Mouse (Mus musculus) liver (tissue): Measurements from ENCODE around the gene Ubiad1.
A peak's percentile ranks its signal among the peaks of the same experiment; 100 is the strongest.

Experiments
- DNase-seq: peaks from one replicate; pipeline ENCODE4 v3.0.0-alpha.2; 2020; ENCODE audit warnings: mixed read lengths

Gene Ubiad1

DNA sequence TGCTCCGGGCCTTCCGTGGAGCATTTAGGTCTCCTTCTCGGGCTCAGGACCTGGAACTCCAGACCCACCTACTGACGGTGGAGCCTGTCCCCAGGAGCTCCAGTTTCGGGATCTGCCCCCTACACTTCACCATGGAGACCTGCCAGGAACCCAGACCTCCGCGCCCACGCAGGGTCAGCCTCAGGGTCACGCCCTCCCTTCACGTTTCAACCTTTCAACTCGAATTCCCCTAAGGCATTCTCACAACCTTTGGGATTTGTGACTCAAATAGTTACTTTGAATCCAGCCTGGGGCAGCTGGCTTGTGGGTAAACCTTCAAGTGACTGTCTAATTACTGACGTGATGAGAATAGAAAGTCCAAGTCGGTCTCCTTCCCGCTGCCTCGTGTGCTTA lies 4.3 kb upstream of the Ubiad1 start:
- DNase-seq, result peak; percentile 49

DNA sequence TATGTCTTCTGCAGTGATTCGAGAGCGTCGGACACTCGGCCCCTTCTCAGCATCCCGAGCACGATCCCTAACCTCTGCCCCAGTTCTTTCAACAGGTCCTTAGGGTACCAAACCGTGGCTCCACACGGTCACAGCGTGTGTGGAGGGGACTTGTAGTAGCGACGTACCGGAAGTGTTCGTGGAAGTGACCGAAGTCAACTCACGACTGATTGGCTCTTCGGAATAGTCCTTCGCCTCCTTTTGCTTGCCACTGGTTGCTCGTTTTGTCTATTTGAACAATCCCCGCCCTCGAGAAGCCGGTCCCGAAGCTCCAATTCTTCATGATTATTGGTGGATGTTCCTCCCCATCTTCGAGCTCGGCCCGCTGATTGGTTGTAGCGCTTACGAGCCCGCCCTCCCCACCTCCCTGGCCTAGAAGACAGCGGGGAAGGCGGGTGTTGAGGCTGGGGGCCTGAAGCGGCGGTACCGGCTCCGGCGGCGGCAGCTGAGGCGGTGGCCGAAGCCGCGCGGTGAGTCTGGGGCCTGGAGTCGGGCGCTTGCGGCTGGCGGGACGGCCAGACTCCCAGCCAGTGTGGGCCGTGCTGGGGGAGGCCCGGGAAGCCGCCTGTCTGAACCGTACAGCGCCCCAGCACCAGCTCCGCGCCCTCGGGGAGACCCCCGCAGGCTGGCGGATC lies 3.7 kb upstream of the Ubiad1 start, which contains the start of gene Mtor:
Gene Mtor, plus strand, starts transcription at position 433 of the 674 bp plus-strand sequence.
- DNase-seq, result peak; percentile 94

DNA sequence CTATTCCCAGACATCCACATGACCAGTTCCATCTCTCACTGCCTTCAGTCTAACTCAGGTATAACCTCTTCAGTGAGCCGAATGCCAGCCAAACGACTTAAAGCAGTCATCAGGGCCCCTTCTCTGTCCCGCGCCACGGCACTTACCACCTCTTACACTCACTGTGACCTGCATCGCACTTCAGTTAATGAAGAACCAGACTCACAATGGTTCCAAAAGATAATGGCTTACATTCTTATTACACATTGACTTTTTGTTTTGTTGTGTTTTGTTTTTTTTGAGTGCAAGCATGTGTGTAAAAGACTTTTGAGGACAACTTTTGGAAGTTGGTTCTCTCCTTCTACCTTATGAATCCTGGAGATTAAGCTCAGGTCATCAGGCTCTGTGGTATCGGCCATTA lies 2.0 kb downstream of the Ubiad1 start:
- no peak for DNase-seq

DNA sequence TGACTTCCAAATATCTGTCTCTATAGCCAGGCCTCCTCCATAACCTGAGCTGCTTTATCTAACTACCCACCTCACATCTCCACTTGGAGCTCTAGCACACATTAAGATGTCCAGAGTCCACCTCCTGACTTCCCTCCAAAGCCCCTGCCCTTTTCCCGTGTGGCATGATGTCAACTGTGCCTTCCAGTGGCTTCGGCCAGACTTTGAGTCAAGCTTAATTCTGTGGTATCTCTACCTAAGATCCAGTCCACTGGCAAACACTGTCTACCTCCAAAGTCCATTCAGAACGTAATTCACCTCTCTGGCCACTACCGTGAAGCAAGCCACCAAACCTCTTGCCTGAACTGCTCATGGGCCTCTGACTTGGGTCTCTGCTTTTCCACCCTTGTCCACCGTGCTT lies 2.6 kb downstream of the Ubiad1 start:
- no peak for DNase-seq

DNA sequence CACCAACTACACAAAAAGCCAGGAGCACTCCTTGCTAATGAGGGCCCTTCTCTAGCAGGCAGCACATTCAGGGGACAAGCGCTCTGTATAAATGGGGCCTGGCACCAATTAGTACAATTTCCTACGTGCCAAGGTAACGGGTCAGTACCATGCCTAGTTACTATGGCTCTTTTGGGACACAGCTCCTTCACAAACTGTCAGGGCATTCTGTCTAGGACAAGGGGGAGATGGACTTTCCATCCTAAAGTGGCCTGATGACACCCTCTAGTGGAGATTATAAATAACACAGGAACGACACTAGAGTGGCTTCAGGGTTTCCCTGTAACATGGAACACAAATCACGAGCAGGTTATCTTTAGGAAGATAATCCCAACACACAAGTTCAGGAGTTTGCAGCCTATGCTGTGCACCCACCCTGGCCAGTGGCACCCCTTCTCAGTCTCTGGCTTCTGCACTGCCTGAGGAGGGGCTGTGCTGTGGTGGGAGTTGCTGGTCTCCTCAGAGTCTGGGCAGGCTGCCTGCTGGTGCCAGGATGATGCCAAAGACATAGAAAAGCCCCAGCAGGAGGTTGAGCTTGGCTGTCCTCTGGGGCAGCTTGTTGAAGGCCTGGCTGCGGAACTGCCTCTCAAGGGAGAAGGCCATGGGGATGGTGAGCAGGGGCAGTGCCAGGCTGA lies 8.8 kb downstream of the Ubiad1 start:
- DNase-seq, result no peak

DNA sequence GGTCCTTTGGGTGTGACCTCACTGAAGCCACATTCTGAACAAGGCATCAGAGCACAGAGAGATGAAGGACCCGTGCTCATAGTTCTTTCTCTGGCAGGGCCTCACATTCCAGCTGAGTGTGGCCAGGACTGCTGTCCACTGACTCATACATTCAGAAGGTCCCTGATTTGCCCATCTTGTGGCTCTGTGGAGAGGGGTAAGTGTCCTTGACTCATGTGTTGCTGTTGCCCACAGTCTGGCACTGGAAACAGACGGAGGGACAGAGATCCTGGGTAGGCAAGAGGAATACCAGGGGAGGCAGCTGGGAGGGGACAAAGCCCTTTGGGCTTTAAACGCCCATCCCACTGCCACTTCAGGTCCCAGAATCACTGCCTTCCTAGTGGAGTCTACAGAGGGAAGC lies 9.5 kb downstream of the Ubiad1 start:
- DNase-seq, result no peak

DNA sequence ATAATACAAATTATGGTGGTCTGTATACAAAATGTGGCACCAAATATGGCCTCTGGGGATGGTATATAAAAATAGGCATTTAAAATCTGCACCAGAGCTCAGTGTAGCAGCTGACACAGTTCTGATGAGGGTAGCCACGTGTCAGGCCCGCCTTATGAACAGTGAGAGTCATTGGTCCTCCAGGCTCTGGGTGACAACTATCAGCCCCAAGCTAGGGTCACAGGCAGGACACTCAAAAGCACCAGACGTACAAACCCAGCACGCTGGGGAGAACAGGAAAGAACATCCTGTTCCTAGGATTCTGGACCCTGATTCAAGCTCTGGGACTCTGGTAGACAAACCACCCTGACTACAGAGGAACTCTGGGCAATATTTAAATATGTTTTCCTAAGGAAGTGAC lies 10.0 kb downstream of the Ubiad1 start:
- DNase-seq, result no peak

DNA sequence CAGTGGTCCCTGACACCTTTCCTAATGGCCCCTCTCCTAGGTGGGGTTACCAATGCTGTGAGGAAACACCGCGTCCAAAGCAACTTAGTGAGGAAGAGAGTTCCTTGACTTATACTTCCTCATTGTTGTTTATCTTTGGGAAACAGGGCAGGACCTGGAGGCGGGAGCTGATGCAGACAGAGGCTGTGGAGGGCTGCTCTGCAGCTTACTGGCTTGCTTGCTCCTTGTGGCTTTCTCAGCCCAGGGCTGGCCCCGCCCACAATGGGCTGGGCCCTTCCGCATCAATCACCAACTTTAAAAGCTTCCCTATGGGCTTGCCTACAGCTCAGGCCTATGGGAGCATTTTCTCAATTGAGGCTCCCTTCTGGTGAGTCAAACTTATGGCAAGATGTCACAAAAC lies 10.8 kb downstream of the Ubiad1 start:
- no peak for DNase-seq

DNA sequence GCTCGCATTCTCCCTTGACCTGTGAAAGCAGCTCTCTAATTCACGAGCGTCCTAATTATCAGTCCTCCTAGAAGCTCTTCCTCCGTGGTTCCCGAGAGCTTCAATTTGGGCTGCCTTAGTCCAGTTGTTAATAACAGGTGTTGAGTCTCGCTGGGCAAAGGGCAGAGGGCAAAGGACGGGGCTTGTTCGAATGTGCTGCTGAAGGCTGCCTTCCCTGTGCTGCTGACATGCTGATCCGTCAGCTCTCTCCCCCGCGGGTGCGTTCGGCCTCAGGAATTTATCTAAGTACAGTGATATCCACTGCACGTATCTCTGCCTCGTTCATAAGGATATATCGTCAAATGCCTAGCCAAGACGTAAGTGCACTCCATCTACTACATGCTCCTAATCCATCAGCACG lies 11.2 kb downstream of the Ubiad1 start:
- no peak for DNase-seq

DNA sequence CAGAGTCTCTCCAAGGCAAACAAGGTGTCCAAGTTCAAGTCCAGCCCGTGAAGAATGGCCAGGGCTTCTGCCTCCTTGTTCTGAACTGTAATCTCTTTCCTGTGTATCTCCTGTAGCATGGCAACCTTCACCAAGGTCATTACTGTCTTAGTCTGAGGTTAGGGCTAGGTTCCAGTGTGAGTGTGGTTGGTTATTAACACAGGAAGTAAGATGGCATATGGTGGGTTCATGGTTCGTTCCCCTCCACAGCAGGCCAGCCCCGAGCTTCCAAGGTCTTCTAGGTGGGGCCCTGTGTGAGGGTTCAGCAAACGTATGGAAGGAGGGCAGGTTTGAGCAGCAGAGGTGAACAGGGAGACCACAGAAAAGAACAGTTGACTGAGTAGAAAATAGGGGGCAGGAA lies 12.1 kb downstream of the Ubiad1 start:
- no peak for DNase-seq

DNA sequence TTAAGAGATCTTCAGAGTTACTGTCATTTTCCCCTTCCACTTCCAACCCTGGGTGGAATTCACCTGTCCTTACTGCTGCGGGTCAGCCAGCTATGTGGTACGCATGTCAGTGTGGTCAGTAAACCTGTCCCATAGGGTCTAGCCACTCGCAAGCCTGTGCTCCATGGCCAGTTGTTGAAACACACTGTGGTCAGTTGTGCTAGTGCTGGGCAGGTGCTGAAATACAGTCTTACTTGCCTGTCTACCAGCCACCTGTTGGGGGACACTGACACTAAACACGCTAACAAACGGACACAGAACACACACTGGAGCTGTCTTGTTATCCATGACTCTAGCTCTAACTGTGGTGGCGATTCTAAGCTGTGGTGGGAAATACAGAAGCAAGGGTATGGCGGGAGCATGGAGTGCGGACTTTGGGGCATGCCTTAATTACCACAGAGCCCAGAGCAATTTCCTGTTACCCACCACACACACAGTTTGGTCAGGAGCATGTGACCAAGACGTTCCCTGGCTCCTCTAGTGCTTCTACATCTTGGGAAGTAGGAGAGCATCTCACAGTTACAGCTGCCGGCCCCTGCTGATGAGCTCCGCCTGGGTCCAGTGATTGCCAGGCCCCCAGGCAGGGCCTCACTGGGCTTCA lies 13.6 kb downstream of the Ubiad1 start:
- no peak for DNase-seq

DNA sequence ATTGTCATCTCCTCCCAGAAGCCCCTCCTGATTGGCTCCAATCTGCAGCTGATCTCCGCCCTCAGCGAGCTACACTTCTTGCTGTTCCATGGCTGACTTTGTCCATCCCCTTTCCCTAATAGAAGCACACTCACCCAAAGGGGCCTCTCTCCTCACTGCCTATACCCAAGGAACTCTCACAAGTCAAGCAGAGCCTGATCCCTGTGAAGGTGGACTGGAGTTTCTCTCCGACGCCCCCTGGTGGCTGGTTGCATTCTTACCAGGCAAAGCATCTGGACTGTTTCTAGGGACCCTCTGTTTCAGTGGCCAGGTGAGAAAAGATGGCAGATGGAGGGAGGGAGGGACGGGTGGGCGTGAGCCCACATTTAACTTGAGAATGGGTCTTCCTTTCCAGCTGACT lies 14.9 kb downstream of the Ubiad1 start:
- DNase-seq, result peak; percentile 81

DNA sequence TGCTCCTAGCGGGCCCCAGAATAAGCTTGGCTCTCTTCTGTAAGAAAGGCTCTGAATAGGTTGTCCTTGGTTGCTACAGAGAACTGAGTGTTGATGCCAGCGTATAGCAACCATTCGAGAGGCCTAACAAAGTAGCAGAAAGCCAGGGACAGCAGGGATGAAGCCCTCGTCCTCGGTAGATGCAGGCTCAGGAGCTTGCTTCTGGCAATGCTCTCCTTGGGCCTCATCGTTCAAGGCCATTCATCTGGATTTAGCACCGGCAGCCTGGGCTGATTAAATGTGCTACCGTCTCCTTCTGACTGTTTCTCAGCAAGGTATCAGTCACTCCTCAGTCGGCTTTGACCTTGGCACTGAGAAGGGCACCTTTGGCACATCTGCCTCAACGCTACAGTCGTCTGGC lies 15.4 kb downstream of the Ubiad1 start:
- no peak for DNase-seq

DNA sequence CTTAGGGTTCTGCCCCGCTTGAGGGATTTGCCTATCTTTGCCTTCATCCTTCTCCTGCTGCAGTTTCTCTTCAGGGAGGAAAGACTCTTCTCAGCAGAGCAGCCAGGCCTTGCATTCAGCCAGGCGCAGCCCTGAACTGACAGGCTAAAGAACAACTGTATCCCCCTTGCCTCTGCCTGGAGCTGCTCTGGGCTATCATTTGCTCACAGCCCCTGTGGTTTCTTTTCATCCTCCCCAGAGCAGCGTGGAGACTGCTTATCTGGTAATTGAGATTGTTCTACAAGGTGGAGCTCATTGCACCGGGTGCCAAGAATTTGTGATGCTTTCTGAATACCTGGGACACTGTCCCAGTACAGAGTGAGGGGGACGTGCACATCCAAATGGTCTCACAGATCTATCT lies 16.0 kb downstream of the Ubiad1 start:
- DNase-seq, result no peak

DNA sequence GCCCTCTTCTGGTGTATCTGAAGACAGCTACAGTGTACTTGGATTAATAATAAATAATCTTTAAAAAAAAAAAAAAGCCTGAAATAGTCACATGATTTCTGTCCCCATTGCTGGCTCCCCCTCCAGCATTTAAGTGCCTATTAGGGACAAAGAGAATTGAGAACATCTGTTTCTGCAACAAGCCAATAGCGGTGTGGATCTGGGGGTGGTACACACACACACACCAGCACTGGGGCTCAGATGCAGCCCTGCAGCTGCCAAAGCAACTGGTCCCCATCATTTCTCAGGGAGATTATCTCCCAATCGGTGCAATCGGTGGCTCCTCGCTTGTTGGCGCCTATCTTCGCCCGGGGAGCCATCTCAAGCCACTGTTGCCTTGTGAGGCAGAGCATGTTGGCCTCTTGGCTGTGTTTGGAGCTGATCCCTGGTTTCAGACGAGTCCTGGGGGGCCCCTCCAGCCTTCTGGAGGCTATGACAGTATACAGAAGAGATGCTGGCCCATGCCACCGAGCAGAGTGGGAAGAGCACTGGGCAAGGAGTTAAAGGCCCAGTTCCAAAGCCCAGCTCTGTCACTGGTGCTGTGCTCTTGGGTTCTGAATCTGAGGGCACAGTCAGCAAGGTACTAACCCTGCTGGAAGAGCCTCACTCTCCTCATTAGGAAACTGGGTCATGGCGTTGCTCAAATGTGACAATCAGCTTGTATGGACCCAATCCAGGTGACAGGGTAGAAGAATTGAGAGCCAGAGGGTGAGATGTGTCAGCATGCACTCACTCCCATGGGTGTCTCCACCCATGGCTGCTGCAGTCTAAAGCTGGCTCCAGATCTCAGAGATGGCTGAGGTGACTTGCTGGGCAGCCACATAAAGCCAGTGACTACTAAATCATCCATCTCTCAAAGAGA lies 17.4 kb downstream of the Ubiad1 start:
- DNase-seq, result no peak

DNA sequence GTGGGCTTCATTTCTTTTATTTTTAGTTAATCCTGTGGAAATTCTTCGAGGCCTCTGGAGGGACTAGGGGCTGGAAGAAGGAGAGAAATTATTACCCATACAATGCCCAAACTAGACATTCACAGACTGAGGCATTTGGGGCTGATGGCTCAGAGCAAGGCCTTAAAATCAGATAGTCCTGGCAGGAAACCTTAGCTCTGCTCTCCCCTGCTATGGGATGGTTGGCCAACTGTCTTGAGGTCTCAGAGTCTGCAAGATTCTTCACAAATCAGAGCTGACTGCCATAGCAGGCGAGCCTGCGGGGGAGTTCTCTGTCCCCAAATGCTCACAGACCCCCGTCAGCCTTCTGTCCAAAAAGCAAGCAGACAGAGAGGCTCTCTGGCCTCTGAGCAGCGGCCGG lies 27.0 kb downstream of the Ubiad1 start:
- no peak for DNase-seq

DNA sequence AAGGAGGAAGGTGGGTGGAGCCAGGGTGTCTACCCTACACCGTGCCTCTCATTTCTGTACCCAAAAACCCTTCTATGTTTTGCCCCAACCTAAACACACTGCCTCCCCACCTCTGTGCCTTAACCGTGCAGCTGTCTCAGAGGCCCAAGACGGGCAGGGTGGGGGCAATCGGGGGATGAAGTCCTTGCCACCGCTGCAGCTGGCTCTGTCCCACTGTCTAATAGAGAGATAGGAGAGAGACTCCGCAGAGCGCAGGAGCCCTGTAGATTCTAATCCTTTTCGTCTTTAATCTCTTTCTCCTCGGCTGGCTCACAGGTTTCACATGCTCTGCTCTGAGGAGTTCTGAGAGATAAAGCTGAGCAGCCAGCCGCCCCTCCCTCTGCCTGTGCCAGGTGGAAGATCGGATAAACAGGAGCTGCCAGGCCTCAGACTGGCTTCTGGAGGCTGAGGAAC lies 27.5 kb downstream of the Ubiad1 start:
- DNase-seq, result peak; percentile 76

DNA sequence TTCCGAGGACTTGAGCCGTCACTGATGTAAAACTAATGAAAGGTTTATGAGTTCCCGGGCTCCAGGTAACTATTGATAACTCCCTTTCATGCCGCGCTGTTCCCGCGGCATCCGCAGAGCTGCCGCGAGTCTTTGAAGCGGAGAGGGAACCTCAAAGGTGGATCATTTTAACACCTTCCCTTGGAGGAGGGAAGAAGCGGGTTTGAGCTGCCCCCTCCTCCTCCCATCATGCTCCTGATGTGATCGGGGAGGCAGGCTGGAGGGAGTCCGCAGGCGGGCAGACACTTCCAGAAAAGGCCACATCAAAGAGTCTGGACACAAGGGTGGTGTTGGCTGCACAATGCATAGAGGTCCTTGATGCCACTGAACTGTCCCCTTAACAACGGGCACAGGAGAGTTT lies 29.0 kb downstream of the Ubiad1 start:
- no peak for DNase-seq

DNA sequence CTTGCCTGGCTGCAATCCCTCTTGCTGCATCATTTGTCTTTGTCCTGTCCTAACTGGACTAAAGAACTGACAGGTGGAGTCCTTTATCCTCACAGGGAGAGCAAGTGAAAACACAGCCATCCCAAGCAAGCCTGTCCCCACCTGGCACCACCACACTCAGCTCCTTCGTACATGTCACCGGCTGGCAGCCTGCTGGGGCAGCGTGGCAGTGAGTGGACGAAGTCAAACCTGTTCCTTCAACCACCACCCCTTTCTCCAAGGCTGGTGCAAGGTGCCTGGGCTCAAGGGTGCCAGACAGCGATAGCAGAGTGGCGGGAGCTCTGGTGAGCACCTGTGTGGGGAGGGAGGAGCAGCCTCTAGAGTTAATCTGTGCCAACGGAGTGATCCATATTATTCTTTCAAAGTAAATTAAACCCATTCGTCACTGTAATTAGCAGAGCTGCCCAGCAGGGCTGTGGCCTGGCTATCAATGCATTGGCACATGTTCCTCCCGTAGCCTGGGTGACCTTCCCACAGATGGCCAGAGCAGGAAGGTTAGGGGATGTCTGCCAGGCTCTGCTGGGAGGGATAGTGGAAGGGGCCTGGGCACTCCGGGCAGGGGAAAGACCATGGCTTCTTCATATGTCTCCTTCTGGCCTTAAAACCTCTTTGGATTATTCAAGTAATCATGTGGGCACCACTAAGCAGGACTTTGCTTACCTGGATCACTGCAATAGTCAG lies 36.2 kb downstream of the Ubiad1 start:
- no peak for DNase-seq

DNA sequence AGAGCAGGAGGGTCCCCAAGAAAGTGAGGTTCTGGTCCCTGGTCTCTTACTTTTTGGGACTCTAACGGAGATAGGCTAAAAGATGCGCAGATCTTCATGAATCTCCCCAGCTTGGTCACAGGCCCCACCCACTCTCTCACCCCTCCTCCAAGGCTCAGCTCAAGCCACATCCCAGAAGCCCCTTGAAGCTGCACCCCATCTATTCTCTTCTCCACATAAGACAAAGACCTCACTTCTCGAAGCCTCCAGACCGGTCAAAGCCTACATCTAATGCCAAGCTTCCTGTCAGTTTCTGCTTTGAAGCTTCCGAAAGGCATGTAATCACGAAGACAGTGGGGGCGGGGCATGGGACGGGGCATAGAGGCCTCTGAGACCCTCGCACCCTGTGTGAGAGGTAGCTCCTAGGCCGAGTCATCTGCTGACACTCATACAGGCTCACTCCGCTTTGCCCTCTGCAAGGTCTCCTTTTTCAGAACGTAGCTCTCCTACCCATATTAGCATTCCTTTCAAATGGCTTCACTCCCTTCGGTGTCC lies 39.2 kb downstream of the Ubiad1 start:
- DNase-seq, result no peak

DNA sequence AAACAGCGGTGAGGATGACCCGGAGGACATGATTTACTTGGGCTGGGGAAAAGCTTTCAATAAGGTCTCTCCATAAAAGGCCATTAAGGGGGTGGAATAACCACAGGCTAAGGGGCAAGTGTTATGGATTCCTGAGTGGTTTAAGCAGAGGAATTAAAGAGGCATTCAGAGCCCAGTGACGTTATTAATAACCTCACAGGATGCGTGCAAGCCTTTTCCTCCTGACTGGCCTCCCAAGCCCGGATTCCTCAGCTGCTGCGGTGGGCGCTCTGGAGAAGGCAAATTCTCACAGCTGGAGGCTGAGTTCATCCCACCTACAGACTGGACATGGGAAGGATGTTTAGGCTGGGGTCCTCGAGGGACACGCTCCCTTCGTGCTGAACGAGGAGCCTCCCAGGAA lies 39.8 kb downstream of the Ubiad1 start:
- no peak for DNase-seq

DNA sequence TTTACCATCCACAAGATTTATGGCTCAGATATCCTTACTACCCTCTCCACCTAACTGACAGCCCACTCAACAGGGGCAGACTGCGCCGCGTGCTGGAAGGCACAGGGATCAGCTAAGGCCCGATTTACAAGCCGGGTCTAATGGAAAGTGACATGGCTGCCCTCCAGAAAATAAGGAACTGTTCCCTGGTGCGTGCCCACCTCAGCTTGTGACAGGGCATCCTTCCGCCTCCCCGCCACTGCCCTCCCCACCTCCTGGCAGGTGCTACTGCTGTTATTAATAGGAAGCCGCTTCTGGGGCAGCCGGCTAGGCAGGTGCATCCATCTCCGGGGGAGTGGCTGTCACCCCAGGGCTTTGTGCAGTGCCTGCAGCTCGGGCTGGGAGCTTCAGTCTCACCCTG lies 41.2 kb downstream of the Ubiad1 start:
- no peak for DNase-seq
